Mouse (Mus musculus) cerebellum, adult 2 months (tissue): ENCODE results near the gene Tmem269. TPM values are rescaled to one million over a fixed set of nuclear protein-coding genes. Genes with fewer than 3 reads are reported as not detected.

Experiments used
- DNase-seq, 2 experiments: peaks; one replicate each; pipeline ENCODE4 v3.0.0; 2021
- H3K27ac ChIP-seq: fragments of 200-500 bp; 2 replicates; pipeline ENCODE4 v1.5.1; 2012; ENCODE audit warnings: low read length, control low read depth, inconsistent platforms; ENCODE audit not compliant: insufficient read depth
- H3K27me3 ChIP-seq: fragments of 200-500 bp; 2 replicates; pipeline ENCODE4 v1.6.1; 2012; ENCODE audit warnings: inconsistent platforms, mild to moderate bottlenecking, low read length, moderate library complexity; ENCODE audit not compliant: control insufficient read depth, insufficient read depth
- H3K4me1 ChIP-seq: fragments of 200-500 bp; 2 replicates; pipeline ENCODE4 v1.6.1; 2011; ENCODE audit warnings: low read length; ENCODE audit not compliant: control insufficient read depth, insufficient read depth
- H3K4me3 ChIP-seq: fragments of 200-500 bp; replicated peaks from 2 replicates; pipeline ENCODE3; 2011; ENCODE audit warnings: mild to moderate bottlenecking, low read depth, low read length, control low read depth; ENCODE audit not compliant: insufficient read depth
- CTCF ChIP-seq: fragments of 200-500 bp; IDR thresholded peaks from 2 replicates; pipeline ENCODE4 v1.5.1; 2011; ENCODE audit warnings: low read depth, mild to moderate bottlenecking, control low read depth, low read length, moderate library complexity, borderline replicate concordance; ENCODE audit not compliant: insufficient read depth
- POLR2A ChIP-seq: fragments of 200-500 bp; IDR thresholded peaks from 2 replicates; pipeline ENCODE4 v1.6.1; 2011; ENCODE audit warnings: low read length, control low read depth, borderline replicate concordance; ENCODE audit not compliant: insufficient read depth
- WGBS: fragments of 180-500 bp; shearing (Covaris S2); methylation state at CpG from one replicate; pipeline ENCODE4 v1.1.7; 2018; 5-methylcytosine and 5-hydroxymethylcytosine counted together
- polyA plus RNA-seq: library from polyadenylated mRNA; depleted of rRNA; stranded (reverse); fragments of >200 nt; gene quantifications from 2 replicates; pipeline ENCODE4 v1.2.3, GENCODE M21; 2012

Gene Tmem269
- polyA plus RNA-seq, 1 experiment, result 0.92 TPM

GRCm38 (mm10) chr4:119188060-119188785 is 29.8 kb downstream of the Tmem269 start:
- TF ChIP-seq POLR2A, result no peak
- TF ChIP-seq CTCF, result peak; percentile 18; the same call in 1 of the 2 replicates
- Histone ChIP-seq H3K27ac (no peak overlapping the region), H3K4me3 (no peak overlapping the region), H3K27me3 (no peaks in the 10 kb centered on the region), H3K4me1 (no peaks in the 10 kb centered on the region)
- no peak for DNase-seq
- 54% methylated on average over 11 of the region's 11 CpGs for WGBS

DNA sequence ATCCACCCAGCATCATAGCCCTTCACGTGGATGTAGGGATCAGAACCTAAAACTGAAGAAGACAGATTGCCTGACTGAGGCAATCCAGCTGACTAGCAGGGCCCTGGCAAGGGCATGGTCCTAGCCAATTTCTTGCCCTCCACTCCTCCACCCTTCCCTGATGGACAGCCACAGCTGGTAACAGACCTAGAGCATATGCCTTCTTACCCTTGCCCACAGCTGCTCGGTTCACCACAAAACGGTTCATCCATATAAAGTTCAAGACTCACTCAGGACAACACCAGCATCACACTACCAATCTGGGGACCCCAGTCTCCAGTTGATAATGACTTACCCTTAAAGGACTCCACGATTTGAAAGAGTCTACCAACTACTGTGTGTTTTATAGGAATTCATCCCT is 32.2 kb downstream of the Tmem269 start:
- no peaks in the 10 kb centered on the region for H3K4me1 ChIP-seq
- WGBS, result 78% methylated on average over 4 of the region's 4 CpGs
- H3K27me3 ChIP-seq, result no peaks in the 10 kb centered on the region; the same call in 1 of the 2 replicates
- H3K4me3 ChIP-seq, result no peak overlapping the region
- TF ChIP-seq POLR2A (no peak), CTCF (no peak)
- no peak overlapping the region for H3K27ac ChIP-seq
- no peak for DNase-seq

DNA sequence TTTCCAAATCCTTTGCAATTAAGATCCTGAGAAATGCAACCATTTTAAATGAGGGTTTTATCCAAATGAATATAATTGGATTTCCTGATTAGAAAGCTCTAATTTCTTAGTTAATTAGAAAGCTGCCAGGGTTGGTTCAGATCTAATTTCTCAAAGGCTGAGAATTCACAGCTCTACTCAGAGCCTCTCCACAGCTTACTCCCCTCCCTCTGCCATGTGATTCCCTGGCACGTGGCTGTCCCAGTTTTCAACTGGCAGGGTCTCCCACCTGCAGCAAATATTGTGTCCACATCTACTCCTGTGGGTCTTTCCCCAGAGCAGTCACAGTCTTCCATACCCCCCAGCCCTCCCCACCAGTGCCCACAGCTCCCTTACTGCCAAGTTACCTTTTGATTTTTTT is 34.5 kb downstream of the Tmem269 start:
- no peak overlapping the region for H3K4me3 ChIP-seq
- H3K27ac ChIP-seq, result no peak overlapping the region
- 23% methylated on average over 1 of the region's 1 CpGs for whole genome bisulfite sequencing
- H3K27me3 ChIP-seq, result no peaks in the 10 kb centered on the region; the same call in 1 of the 2 replicates
- no peak for DNase-seq
- H3K4me1 ChIP-seq, result no peaks in the 10 kb centered on the region
- TF ChIP-seq POLR2A (no peak), CTCF (no peak)

DNA sequence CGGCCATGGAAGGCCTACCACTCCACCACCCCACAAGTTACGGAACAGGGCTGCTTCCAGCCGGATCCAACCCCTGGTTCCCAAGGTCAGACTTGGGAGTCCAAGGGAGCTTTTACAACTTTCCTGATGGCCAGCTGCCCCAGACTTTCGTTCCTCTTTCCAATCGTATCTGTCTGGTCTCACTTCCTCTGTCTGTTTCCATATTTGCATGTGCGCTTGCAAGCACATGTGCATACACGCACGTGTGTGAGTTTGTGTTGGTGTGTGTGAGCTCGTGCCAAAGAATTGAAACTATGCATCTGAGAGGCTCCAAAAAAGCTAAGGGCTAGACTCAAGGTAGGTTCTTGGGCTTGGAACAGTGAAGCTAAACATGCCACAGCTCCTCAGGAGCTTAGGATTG is 36.6 kb downstream of the Tmem269 start:
- no peak overlapping the region for H3K4me3 ChIP-seq
- 86% methylated on average over 9 of the region's 9 CpGs for WGBS
- TF ChIP-seq POLR2A (no peak), CTCF (no peak)
- H3K27ac ChIP-seq, result no peak overlapping the region
- H3K27me3 ChIP-seq, result no peaks in the 10 kb centered on the region; the same call in 1 of the 2 replicates
- DNase-seq, result no peak
- H3K4me1 ChIP-seq, result no peaks in the 10 kb centered on the region

- 46% methylated on average over 4 of the region's 4 CpGs for WGBS
- H3K27me3 ChIP-seq, result no peaks in the 10 kb centered on the region; the same call in 1 of the 2 replicates
- no peak for DNase-seq
- no peak for TF ChIP-seq CTCF
- no peak for TF ChIP-seq POLR2A
- H3K4me1 ChIP-seq, result no peaks in the 10 kb centered on the region
- no peak overlapping the region for H3K4me3 ChIP-seq
- H3K27ac ChIP-seq, result no peak overlapping the region
Measured at GRCm38 (mm10) chr4:119180133-119180707, 37.8 kb downstream of the Tmem269 start.

GRCm38 (mm10) chr4:119178331-119178730 is 39.7 kb downstream of the Tmem269 start:
- Histone ChIP-seq H3K27ac (no peak overlapping the region), H3K4me1 (no peaks in the 10 kb centered on the region), H3K27me3 (no peaks in the 10 kb centered on the region; the same call in 1 of the 2 replicates), H3K4me3 (no peak overlapping the region)
- DNase-seq, result no peak
- TF ChIP-seq POLR2A, result no peak
- no peak for TF ChIP-seq CTCF
- 78% methylated on average over 18 of the region's 18 CpGs for WGBS

DNA sequence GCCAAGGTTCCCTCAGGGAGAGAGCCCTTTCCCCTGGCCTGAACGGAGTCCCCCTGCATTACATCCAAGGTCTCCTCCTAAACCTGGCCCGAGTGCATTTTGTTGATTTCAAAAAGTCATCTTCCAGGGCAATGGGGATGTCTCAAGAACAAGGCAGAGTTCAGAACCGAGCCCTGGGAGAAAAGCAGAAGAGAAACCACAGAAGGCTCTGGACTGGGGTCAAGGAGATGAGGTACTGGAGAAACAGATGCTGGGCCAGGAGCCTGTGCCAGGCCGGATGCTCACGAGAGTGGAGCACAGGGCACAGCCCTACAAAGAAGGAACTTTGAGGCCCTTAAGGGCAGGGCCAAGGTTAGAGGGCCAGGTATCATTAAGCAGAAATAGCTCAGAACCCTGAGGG is 40.3 kb downstream of the Tmem269 start:
- TF ChIP-seq CTCF (no peak), POLR2A (no peak)
- Histone ChIP-seq H3K27ac (no peak overlapping the region), H3K27me3 (no peaks in the 10 kb centered on the region; the same call in 1 of the 2 replicates), H3K4me1 (no peaks in the 10 kb centered on the region), H3K4me3 (no peak overlapping the region)
- DNase-seq, result no peak
- WGBS, result 59% methylated on average over 5 of the region's 5 CpGs
